8 mouse cellular contexts compared by ENCODE assay signal in the genomic region with DNA sequence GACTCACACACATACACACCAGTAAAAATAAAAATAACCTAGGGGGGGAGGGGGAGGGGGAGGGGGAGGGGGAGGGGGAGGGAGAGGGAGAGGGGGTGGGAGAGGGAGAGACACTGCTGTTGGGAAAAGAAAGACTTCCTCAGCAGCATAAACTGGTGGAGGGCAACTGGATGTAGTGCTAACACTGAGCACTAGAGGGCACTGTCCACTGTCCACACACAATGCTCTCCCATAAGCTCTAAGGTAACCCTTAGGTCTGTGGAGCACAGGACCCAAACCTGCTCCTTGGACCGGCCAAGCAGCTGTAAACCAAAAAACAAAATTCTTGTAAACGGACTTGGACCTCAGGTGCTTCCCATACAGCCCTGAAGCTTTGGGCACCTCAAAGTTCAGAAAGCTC. TPM values are rescaled to one million over a fixed set of nuclear protein-coding genes. Genes with fewer than 3 reads are reported as not detected.
DNase-seq lines count a peak whose midpoint lies in the region; ATAC-seq lines count a peak whose summit lies in the region.

No protein-coding gene starts in this region.

- no peak overlapping the region for H3K9ac ChIP-seq in forebrain, embryonic 13.5 days
- H3K9ac ChIP-seq in forebrain, embryonic 12.5 days: no peak overlapping the region
- H3K9ac ChIP-seq in liver, embryonic 15.5 days: no peak overlapping the region

- H3K4me3 ChIP-seq in forebrain, embryonic 13.5 days: no peak overlapping the region
- no peak overlapping the region for H3K4me3 ChIP-seq in forebrain, embryonic 12.5 days (replicated peaks)
- no peak overlapping the region for H3K4me3 ChIP-seq in liver, embryonic 15.5 days (replicated peaks)

- no peaks in the 10 kb centered on the region for H3K9me3 ChIP-seq in forebrain, embryonic 13.5 days (replicated peaks)
- no peaks in the 10 kb centered on the region for H3K9me3 ChIP-seq in forebrain, embryonic 12.5 days
- H3K9me3 ChIP-seq in liver, embryonic 15.5 days (replicated peaks): no peaks in the 10 kb centered on the region

- DNase-seq in right cerebral cortex, adult 2 months (ENCODE audit: low spot score in 2 of 2): peak; percentile 28 to 50
- no peak for DNase-seq in right cerebral cortex, postnatal 10 days (ENCODE audit: low spot score in 2 of 2)
- peak; percentile 66 to 76 for DNase-seq in cerebellum, adult 18-20 months
- DNase-seq in heart, postnatal 4 days: peak; percentile 79
- DNase-seq in spleen, adult 12 weeks (ENCODE audit: low spot score): peak; percentile 62

- H3K4me1 ChIP-seq in forebrain, embryonic 13.5 days: no peaks in the 10 kb centered on the region
- no peaks in the 10 kb centered on the region for H3K4me1 ChIP-seq in forebrain, embryonic 12.5 days
- no peaks in the 10 kb centered on the region; the same call in 1 of the 2 replicates for H3K4me1 ChIP-seq in liver, embryonic 15.5 days (replicated peaks)

- H3K27me3 ChIP-seq in forebrain, embryonic 13.5 days: no peaks in the 10 kb centered on the region
- no peaks in the 10 kb centered on the region for H3K27me3 ChIP-seq in forebrain, embryonic 12.5 days
- H3K27me3 ChIP-seq in liver, embryonic 15.5 days: no peaks in the 10 kb centered on the region

- no peak overlapping the region for H3K27ac ChIP-seq in forebrain, embryonic 13.5 days
- H3K27ac ChIP-seq in forebrain, embryonic 12.5 days: no peak overlapping the region
- H3K27ac ChIP-seq in liver, embryonic 15.5 days (replicated peaks): no peak overlapping the region

- no peaks in the 10 kb centered on the region for H3K36me3 ChIP-seq in forebrain, embryonic 13.5 days (ENCODE audit: poor library complexity, severe bottlenecking)
- H3K36me3 ChIP-seq in forebrain, embryonic 12.5 days (replicated peaks): no peaks in the 10 kb centered on the region
- H3K36me3 ChIP-seq in liver, embryonic 15.5 days (replicated peaks): no peaks in the 10 kb centered on the region

- WGBS in forebrain, embryonic 13.5 days: 21% methylated on average over 2 of the region's 2 CpGs
- 24% methylated on average over 2 of the region's 2 CpGs for WGBS in forebrain, embryonic 12.5 days
- WGBS in liver, embryonic 15.5 days (ENCODE audit: insufficient replicate concordance): 10% methylated on average over 2 of the region's 2 CpGs

- ATAC-seq in forebrain, embryonic 13.5 days: 0 out of 2 replicates have a peak, but pooled peaks have one; percentile 53
- no peak for ATAC-seq in forebrain, embryonic 12.5 days (ENCODE audit: low FRiP score)
- ATAC-seq in liver, embryonic 15.5 days (ENCODE audit: insufficient read depth): peak; percentile 56

- H3K4me2 ChIP-seq in forebrain, embryonic 13.5 days: no peak overlapping the region
- no peak overlapping the region for H3K4me2 ChIP-seq in forebrain, embryonic 12.5 days
- H3K4me2 ChIP-seq in liver, embryonic 15.5 days: no peak overlapping the region

RNA-seq across cellular contexts. Expression of a gene that starts 1.0 kb away (rescaled TPM):
- polyA plus RNA-seq in forebrain, embryonic 13.5 days (2015; fragmentation: Nextera tagmentation; extraction: Ambion mirVana): not detected in 2 replicates
- polyA plus RNA-seq in forebrain, embryonic 12.5 days (2016; fragmentation: Nextera tagmentation; extraction: Ambion mirVana): not detected in 2 replicates
- not detected for total RNA-seq in heart, postnatal 4 days (2021)
- polyA plus RNA-seq in liver, embryonic 15.5 days (2015; fragmentation: Nextera tagmentation; extraction: Ambion mirVana): not detected in 2 replicates

RNA-seq across cellular contexts. Expression of a gene that starts 11.9 kb away (rescaled TPM):
- 0.27 and 0.49 TPM in 2 replicates for polyA plus RNA-seq in forebrain, embryonic 13.5 days (2015; fragmentation: Nextera tagmentation; extraction: Ambion mirVana)
- polyA plus RNA-seq in forebrain, embryonic 12.5 days (2016; fragmentation: Nextera tagmentation; extraction: Ambion mirVana): 0.74 and 0.88 TPM in 2 replicates
- 1 to 10 TPM; 1.2 to 2.1 TPM for total RNA-seq in heart, postnatal 4 days (2021)
- 7.7 and 9.9 TPM in 2 replicates for polyA plus RNA-seq in liver, embryonic 15.5 days (2015; fragmentation: Nextera tagmentation; extraction: Ambion mirVana)

RNA-seq across cellular contexts. Expression of a gene that starts 26.2 kb away (rescaled TPM):
- polyA plus RNA-seq in forebrain, embryonic 13.5 days (2015; fragmentation: Nextera tagmentation; extraction: Ambion mirVana): 0.10 and 0.14 TPM in 2 replicates
- polyA plus RNA-seq in forebrain, embryonic 12.5 days (2016; fragmentation: Nextera tagmentation; extraction: Ambion mirVana): 0.33 and 0.34 TPM in 2 replicates
- not detected for total RNA-seq in heart, postnatal 4 days (2021)
- polyA plus RNA-seq in liver, embryonic 15.5 days (2015; fragmentation: Nextera tagmentation; extraction: Ambion mirVana): 0.09 and 0.12 TPM in 2 replicates

RNA-seq across cellular contexts. Expression of a gene that starts 29.9 kb away (rescaled TPM):
- polyA plus RNA-seq in forebrain, embryonic 13.5 days (2015; fragmentation: Nextera tagmentation; extraction: Ambion mirVana): 14.2 and 14.3 TPM in 2 replicates
- 26.1 and 26.5 TPM in 2 replicates for polyA plus RNA-seq in forebrain, embryonic 12.5 days (2016; fragmentation: Nextera tagmentation; extraction: Ambion mirVana)
- 10 to 100 TPM; 20.2 to 20.3 TPM for total RNA-seq in heart, postnatal 4 days (2021)
- polyA plus RNA-seq in liver, embryonic 15.5 days (2015; fragmentation: Nextera tagmentation; extraction: Ambion mirVana): 26.7 and 26.8 TPM in 2 replicates

RNA-seq across cellular contexts. Expression of a gene that starts 46.7 kb away (rescaled TPM):
- 322 and 348 TPM in 2 replicates for polyA plus RNA-seq in forebrain, embryonic 13.5 days (2015; fragmentation: Nextera tagmentation; extraction: Ambion mirVana)
- polyA plus RNA-seq in forebrain, embryonic 12.5 days (2016; fragmentation: Nextera tagmentation; extraction: Ambion mirVana): 334 and 335 TPM in 2 replicates
- 100 to 1,000 TPM; 112 TPM for total RNA-seq in heart, postnatal 4 days (2021)
- 128 and 131 TPM in 2 replicates for polyA plus RNA-seq in liver, embryonic 15.5 days (2015; fragmentation: Nextera tagmentation; extraction: Ambion mirVana)

Comparison
In these comparisons a context has a peak if more than half of its experiments do, and no peak if none do; other contexts are left out.
1. DNase-seq: peak in right cerebral cortex, adult 2 months (2 of 2), cerebellum, adult 18-20 months (2 of 2), heart, postnatal 4 days (single experiment) and spleen, adult 12 weeks (single experiment); none in right cerebral cortex, postnatal 10 days (0 of 2).